Mouse (Mus musculus) forelimb bud, embryonic 11.5 days (tissue): Measurements from ENCODE around the gene Itgb7.

ENCODE experiments used
- DNase-seq: peaks from one replicate; pipeline ENCODE4 v3.0.0-alpha.2; 2012; ENCODE audit warnings: low read depth, low spot score

The Itgb7 gene

DNA sequence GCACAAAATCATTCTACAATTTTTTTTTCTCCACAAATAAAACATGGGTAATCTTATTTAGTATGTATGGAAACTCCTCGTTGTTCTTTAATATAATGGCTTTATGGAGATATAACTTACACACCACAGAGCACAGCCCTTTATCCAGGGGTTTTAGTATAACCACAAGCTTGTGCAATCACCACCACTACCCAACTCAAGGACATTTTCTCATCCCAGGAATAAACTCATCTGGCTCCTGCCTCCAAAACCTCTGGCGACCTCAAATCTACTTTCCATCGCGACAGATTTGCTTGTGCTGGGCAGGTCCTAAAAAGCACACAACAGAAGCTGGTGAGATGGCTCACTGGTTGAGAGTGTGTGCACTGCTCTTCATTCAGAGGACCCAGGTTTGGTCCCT is 38.1 kb downstream of the Itgb7 start:
- no peak for DNase-seq

DNA sequence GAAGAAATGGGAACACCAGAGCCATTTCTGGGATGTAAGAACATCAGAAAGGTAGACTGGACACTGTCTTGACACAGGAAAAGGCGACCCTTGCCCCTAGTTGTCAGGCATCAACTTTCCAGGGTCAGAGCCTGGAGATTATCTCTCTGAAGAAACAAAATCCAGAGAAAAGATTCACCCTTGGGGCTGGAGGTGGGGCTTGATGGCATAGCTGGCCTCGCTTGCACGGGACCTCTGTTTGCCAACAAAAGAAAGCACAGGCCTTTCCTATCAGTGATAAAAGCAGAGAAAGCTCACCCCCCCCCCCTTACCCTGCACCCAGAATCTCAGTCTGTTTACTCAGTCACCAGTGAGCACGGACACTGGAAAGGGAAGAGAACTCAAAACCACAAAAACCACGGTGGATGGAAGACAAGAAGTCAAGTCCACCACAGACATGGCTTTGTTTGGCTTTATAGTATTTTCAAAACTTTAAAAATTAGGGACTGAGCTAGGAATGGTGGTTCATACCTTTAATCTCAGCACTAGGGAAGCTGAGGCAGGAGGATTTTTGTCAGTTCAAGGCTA is 38.8 kb downstream of the Itgb7 start:
- DNase-seq: no peak

DNA sequence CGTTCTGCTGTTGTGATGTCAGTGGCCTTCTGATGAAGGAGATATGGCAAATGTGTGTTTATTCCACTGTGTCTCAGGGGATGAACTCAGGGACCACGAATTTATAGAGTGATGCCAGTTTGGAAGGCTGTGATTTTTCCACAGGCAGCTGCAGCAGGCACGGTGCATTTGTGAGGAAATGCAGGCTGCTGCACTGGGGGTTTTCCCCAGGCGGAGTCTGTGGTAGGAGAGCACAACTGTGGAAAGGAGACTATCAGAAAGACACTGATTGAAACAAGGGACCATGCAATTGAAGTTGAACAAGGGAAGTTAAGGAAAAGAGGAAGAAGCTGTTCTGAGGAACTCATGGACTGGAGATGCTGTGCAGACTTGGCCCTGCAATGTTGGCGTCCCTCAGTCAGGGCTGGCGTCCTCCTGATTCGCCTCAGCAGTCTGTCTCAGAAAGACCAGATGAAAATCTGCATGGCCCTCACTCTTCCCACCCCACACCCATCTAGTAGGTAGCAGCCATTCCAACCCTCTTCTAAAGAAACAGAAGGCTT is 39.4 kb downstream of the Itgb7 start:
- no peak for DNase-seq

- DNase-seq: no peak
These were observed 40.0 kb downstream of the Itgb7 start for GRCm38 (mm10) chr15:102191699-102192098.

GRCm38 (mm10) chr15:102188883-102189282 is 42.9 kb downstream of the Itgb7 start:
- no peak for DNase-seq

DNA sequence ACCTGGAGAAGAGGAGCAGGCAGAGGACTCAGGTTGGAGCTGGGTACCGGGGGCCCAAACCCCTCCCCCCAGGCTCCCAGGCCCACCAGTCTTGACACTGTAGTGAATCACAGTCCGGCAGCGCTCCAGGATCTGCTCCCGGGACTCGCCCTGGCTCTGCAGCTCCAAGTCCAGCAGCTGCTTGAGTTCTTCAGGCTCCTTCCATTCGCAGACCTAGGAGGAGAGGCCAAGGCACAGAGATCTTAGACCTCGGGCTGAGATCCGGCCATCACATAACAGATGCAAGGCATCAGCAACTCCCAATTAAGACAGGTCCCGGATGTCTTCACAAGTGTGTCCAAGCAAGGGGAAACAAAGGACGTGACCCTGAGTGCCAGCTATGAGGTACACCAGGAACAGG is 43.6 kb downstream of the Itgb7 start:
- DNase-seq: no peak

GRCm38 (mm10) chr15:102186239-102186638 is 45.5 kb downstream of the Itgb7 start:
- no peak for DNase-seq

GRCm38 (mm10) chr15:102183076-102183475 is 48.7 kb downstream of the Itgb7 start:
- no peak for DNase-seq

DNA sequence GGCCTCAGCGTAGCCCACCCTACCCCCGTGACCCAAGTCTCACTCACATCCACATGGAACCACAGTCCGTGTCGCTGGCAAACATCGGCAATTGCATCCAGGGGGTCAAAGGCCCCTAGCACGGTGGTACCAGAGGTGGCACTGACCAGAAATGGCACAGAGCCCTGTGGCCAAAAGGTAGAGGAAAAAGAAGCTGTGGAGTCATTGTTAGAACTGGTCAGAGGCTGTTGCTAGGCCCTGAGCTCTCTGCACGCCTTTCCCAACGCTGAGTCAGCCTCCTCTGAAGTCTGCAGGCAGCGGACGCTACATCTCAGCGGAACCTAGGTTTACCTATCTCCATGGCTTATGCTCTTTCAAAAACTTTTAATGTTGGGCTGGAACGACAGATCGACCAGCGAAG is 51.8 kb downstream of the Itgb7 start:
- DNase-seq: no peak

GRCm38 (mm10) chr15:102179106-102179505 is 52.6 kb downstream of the Itgb7 start:
- no peak for DNase-seq

GRCm38 (mm10) chr15:102178279-102178678 is 53.5 kb downstream of the Itgb7 start:
- DNase-seq: peak; percentile 71

DNA sequence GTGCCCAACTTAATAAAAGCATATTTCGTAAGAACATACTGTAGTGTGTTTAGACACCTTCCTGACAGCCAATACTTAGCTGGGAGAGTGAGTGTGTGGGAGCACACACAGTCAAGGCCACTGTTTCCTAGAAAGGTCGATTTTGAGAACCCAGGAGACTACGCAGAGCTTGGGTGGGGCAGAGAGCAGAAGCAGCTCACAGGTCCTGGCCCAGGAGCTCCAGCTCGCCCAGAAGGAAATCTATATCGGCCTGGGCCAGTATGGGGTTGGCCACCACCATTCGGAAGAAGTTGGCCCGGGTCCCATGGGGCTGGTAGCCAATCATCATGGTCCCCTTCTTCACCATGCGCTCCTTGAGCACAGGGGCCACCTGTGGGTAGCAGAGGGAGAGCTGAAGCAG is 54.3 kb downstream of the Itgb7 start:
- no peak for DNase-seq

- DNase-seq: no peak
These were observed 55.0 kb downstream of the Itgb7 start for GRCm38 (mm10) chr15:102176571-102177316.

DNA sequence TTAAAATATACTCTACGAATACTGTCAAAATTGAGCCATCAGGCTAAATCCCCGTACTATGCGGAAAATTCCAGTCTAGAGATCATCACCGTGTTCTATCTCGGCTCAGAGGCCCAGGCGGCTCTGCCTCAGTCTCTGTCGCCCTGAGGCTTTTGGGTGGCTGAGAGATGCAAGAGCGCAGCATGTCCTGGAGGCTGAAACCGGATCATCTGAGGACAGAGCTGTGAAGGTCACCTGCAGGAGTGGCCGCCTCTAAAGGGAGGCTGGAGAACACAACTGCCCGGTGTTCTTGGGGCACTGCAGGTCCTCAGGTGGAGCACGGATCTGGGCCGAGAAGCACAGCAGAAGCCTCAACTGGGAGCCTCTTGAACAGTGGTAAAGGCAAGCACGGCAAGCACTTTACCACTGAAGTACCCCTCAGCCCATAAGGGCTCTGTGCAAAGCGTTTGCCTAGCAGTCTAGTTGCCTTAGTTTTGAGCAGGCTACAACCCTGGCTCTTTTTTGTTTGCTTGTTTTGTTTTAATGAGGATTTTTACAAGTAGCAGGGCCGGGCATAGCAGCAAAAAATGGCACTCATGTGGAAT is 55.9 kb downstream of the Itgb7 start:
- no peak for DNase-seq

GRCm38 (mm10) chr15:102173581-102173980 is 58.2 kb downstream of the Itgb7 start:
- no peak for DNase-seq

GRCm38 (mm10) chr15:102169064-102169463 is 62.7 kb downstream of the Itgb7 start:
- DNase-seq: no peak

DNA sequence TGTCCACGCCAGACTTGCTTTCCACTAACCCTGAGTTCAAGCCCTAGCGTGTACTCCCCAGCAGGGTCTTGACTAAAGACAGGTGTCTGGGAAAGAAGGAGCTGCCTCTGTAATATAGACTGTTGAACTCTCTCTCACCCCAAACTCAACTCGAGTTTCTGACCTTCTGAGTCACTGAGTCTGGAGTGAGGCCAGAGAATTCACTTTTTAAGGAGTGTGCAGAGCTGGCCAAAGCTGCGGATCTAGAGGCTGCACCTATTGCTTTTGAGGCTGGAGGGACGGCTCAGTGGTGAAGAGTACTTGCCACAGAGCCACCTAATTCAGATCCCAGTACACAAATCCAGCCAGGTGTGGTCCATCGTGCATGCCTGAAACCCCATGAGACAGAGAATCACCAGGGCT is 64.1 kb downstream of the Itgb7 start:
- peak; percentile 41 for DNase-seq
